Mouse (Mus musculus) bone marrow, adult 2 months (tissue): ENCODE data around the gene Zdhhc19.

ENCODE experiments used
- CTCF ChIP-seq: fragments of 200-500 bp; IDR thresholded peaks from 2 replicates; pipeline ENCODE4 v1.5.1; 2011; ENCODE audit warnings: low read length, control low read depth; ENCODE audit not compliant: control insufficient read depth, insufficient read depth
- POLR2A ChIP-seq: fragments of 200-500 bp; IDR thresholded peaks from 2 replicates; pipeline ENCODE4 v1.6.1; 2011; ENCODE audit warnings: low read depth, mild to moderate bottlenecking, control low read depth, low read length, borderline replicate concordance; ENCODE audit not compliant: control insufficient read depth

DNA sequence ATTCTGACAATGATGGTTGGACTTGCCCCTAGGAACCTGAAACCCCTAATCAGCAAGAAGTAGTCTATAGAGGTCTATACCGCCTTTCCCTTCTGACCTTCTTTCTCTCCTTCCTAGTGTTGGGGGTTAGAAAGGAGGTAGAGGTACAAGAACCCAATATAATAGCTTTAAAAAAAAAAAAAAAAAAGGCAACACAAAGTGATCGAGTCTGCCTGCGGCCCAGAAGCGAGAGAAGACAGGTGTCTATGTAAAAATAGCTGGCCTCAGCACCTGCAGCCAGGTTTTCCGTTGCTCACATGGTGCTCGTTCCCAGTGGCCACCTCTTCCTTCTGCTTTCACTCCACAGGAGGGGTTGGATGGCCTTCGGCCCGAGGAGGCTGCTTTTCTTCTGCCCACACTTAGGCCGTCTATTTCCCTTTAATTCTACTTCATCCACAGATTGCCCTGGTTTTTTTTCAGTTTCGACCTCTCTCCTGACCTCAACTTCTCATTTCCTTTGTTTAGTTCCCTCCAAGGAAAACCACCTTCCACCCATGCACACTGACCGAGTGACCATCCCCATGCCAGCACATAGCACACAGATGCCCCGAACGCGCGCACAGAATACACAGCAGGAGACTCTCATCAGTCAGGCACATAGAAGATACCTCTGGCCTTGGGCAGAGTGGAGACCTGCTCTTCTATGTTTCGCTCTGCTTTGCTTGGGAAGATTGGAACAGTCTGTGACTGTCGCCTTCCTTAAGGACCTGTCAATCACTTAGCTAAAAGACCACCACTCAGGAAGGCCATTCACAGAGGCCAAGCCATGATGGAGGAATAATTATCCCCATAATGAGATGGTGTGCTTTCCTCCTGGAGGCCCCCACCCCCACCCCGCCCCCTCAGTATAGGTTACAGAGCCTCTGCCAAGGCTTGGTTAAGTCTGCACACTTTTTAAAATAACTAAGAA lies 37.1 kb downstream of the Zdhhc19 start:
- no peak for TF ChIP-seq CTCF
- TF ChIP-seq POLR2A = no peak
